Mouse (Mus musculus) ES-Bruce4 (cell line): ENCODE measurements at regions not wholly inside any gene's neighbourhood (a gene's known extent, or its start where the extent isn't known, plus 50 kb on each side); places are given as distances from the start of the nearest gene placed in this dataset.

Source experiments
- H3K27ac ChIP-seq: 2 replicates; pipeline ENCODE4 v1.5.1; 2012; ENCODE audit warnings: low read length, inconsistent platforms; ENCODE audit not compliant: insufficient read depth
- H3K27me3 ChIP-seq: 2 replicates; pipeline ENCODE4 v1.6.1; 2012; ENCODE audit warnings: mild to moderate bottlenecking, low read length, inconsistent platforms; ENCODE audit not compliant: control insufficient read depth, poor library complexity, insufficient read depth, severe bottlenecking
- H3K36me3 ChIP-seq: 2 replicates; pipeline ENCODE4 v1.6.1; 2012; ENCODE audit warnings: inconsistent platforms, mild to moderate bottlenecking, low read length, moderate library complexity; ENCODE audit not compliant: control insufficient read depth, poor library complexity, insufficient read depth, severe bottlenecking
- H3K4me1 ChIP-seq: one replicate; pipeline ENCODE4 v1.8.1; 2011; ENCODE audit warnings: low read length; ENCODE audit not compliant: control insufficient read depth, insufficient read depth
- H3K4me3 ChIP-seq: 2 replicates; pipeline ENCODE4 v1.5.1; 2011; ENCODE audit warnings: low read depth, mild to moderate bottlenecking, low read length
- H3K9ac ChIP-seq: 2 replicates; pipeline ENCODE4 v1.6.1; 2012; ENCODE audit warnings: low read depth, mild to moderate bottlenecking, inconsistent platforms; ENCODE audit not compliant: poor library complexity, severe bottlenecking
- H3K9me3 ChIP-seq: replicated peaks from 2 replicates; pipeline ENCODE4 v1.6.1; 2012; ENCODE audit warnings: mild to moderate bottlenecking, low read length, inconsistent platforms; ENCODE audit not compliant: control insufficient read depth, poor library complexity, insufficient read depth, severe bottlenecking
- CTCF ChIP-seq: IDR thresholded peaks from one replicate; pipeline ENCODE4 v1.8.1; 2011; ENCODE audit warnings: low read depth, low read length
- EP300 ChIP-seq: IDR thresholded peaks from 2 replicates; pipeline ENCODE4 v1.6.1; 2011; ENCODE audit warnings: low read depth, low read length; ENCODE audit not compliant: insufficient read depth
- POLR2A ChIP-seq: IDR thresholded peaks from one replicate; pipeline ENCODE4 v1.8.1; 2011; ENCODE audit warnings: low read length; ENCODE audit not compliant: insufficient read depth

- Histone ChIP-seq H3K4me1 (peaks cover 4% of the 10 kb centered on the region), H3K36me3 (no peaks in the 10 kb centered on the region), H3K27me3 (no peaks in the 10 kb centered on the region), H3K4me3 (no peak overlapping the region), H3K27ac (no peak overlapping the region), H3K9me3 (peaks cover 4% of the 10 kb centered on the region), H3K9ac (no peak overlapping the region)
- TF ChIP-seq CTCF (no peak), POLR2A (no peak), EP300 (no peak)
These were observed 51.1 kb upstream of the Egr2 start for GRCm38 (mm10) chr10:67484091-67484745.
